Mouse (Mus musculus) lung, postnatal 10 days (tissue): ENCODE measurements at regions not wholly inside any gene's neighbourhood (a gene's known extent, or its start where the extent isn't known, plus 50 kb on each side); places are given as distances from the start of the nearest gene placed in this dataset.

Experiments
- DNase-seq: peaks from one replicate; pipeline ENCODE4 v3.0.0; 2021

DNA sequence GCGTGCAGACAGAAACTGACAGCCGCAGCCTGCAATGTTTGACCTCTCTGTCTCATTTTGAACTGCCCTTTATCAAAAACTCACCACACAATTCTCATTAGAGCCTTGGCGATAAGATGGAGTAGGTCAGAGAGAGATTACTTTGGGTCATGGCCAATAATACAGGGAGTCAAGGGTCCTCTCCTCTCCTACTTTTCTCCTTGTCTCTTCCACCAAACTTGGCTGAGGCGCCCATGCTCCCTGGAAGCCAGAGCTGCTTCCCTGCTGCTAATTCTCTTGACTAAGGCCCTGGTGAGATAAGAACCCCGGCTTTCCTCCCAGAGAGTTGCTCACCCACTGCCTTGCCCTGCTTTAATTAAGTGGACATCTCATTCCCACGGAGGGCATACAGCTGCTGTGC is 355.3 kb upstream of the Smim15 start:
- peak; percentile 22 for DNase-seq

DNA sequence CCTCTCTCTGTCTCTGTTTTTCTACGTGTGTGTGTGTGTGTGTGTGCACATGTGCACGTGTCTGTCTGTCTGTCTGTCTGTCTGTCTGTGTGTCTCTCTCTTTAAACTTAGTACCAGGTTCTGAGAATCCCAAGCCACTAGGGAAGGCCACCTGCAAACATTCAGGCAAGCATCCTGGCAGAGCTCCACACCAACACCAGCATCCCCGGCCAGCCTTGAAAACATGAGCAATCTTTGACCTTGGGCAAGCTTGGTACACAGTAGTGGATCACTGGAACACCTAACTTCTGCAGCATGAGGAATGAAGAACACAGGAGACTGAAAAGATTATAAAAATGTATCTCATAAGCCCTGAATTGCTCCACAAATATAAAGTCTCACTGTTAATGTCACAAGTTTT is 359.0 kb upstream of the Smim15 start:
- no peak for DNase-seq

GRCm38 (mm10) chr13:107683909-107684308 is 360.3 kb upstream of the Smim15 start:
- DNase-seq: no peak

- no peak for DNase-seq
These were observed 362.5 kb upstream of the Smim15 start for GRCm38 (mm10) chr13:107681719-107682118.

DNA sequence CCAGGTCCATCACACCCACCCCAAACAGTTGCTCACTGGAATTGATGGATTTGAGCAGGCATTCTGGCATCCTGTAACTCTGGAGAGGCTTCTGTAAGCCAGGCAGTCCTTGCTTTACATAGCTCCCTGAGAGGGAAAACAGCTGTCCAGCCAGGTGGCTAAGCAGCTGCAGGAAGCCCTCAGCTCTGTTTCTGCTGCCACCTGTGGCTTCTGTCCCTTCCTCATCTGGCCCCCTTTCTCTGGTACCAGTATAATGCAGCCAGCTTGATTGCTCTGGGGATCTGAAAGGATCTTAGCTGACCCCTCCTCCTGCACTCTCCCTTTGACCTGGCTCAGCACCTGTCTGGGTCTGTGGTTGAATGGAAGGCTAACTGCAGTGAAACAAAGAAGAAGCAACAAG is 365.4 kb upstream of the Smim15 start:
- no peak for DNase-seq

DNA sequence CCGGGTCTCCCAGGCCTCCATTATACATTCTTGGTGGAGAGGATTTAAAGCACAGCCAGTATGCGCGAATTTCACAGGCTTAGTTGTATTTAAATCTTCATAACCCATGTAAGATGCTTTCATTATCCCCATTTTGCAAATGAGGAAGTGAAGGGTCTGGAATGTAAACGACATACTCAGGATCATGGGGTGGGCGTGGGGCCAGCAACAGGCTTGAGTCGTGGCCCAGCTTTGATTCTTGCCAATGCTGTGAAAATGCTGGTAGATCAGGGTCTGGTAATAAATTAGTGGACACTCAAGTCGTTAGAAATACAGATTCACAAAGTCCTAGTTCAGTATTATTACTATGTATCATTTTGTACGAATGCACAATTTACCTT is 367.2 kb upstream of the Smim15 start:
- peak; percentile 71 for DNase-seq

DNA sequence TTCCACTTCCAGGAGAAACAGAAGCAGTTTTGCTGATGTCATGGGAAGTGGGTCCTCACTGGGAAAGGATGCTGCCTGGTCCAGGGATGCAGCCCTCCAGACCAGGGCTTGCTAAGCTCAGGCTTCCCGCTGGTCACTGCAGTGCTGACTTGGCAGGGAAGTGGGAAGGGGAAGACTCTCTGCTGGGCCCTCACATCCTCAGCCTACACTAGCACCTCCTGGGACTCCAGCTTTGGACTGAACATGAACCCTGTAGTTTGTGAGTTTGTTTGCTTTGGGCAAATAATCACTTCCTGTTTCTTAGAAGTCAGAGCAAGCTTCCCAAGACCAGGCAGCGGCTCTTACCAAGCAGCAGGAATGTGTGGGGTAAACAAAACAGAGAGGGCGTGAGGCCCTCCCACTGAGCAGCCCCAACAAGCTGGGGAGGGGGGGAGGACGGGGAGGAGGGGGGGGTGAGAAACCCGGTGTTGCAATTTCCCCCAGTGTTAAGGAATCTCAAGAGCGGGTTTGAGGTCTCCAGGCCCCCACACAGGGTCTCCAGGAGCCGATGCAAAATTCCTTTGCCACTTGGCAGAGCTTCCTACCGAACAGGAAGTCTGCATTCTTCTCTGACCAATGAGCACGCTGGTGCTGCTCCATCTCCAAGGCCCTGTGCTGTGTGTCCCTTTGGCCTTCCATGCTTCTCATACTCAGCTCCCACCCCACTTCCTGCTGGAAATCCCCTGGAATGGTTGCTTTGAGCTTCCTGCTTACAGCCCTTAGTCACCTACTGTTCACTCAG is 367.7 kb upstream of the Smim15 start:
- DNase-seq: peak; percentile 84

- DNase-seq: no peak
These were observed 372.1 kb upstream of the Smim15 start for GRCm38 (mm10) chr13:107672166-107672565.

- DNase-seq: no peak
These were observed 375.7 kb upstream of the Smim15 start for GRCm38 (mm10) chr13:107668509-107668908.

GRCm38 (mm10) chr13:107665775-107666174 is 378.5 kb upstream of the Smim15 start:
- no peak for DNase-seq

DNA sequence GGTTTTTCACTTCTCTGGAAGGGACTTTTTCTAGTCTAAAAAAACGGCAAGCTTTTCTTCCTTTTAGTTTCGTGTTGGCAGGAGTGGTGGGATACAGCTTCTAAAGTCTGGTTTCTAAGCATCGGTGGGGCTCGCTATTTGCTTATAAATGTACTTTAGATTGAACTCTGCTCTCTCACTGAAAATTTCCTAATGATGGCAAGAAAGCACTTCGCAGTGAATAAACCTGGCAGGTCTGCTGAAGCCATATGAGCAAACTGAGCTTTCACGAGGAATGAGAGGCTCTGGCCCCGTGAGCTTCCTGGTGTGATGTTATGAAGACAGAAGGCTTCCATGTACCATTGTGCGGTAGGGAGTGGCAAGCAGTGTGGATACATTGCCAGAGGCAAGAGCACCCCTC is 380.0 kb upstream of the Smim15 start:
- no peak for DNase-seq

DNA sequence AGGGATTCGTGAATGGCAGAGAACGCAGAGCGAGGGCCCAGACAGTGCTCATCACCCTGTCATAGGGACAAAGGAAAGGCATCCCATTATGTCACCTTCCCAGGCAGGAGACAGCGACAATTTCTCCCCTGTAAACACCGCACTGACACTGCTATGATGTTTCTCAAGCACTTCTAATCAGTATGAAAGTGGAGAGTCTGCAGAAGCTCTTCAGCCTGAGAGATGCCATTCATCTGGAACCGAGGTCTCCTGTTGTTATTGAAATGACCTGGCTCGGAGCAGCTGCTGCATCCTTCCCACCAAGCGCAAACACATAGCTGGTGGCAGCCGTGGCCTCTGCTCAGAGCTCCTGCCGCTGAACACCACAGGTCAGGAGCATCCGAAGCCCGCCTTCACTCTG is 380.5 kb upstream of the Smim15 start:
- no peak for DNase-seq

- DNase-seq: no peak
These were observed 382.8 kb upstream of the Smim15 start for GRCm38 (mm10) chr13:107661414-107661813.

DNA sequence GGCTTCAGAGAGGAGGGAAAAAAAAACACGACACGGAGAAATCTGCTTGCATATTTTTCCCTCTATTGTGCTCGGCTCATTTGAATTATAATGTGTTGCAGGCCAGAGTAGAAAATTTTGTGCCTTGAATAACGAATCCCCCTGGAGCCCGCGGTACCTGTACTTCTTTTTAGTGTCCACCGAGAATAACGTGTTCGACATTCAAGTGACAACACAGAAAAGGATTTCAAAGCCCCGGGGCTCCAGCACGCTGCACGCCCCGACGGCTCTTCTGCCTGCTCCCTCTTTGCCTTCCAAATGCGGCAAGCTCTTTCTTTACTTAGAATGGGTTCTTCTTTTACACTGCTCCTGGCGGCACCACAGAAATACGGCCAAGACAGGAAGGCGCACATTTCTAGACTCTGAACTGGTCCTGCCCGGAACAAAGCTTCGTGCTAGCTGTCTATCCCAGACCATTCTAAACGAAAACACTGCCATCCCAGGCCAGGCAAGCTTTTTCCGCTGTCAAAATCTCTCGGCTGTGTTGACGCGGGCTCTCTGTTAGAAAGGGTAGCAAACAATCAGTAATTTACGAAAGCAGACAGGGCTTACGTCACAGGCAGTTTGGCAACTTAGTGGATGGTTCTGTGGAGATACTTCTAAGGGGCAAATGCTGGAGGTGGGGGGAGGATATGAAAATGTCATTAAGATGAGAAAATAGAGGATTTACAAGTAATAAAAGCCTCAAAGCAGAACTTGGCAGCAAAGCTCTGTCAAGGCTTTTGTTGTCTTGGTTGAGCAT is 398.2 kb upstream of the Smim15 start:
- peak; percentile 61 for DNase-seq

- DNase-seq: peak; percentile 31
These were observed 399.0 kb upstream of the Smim15 start for GRCm38 (mm10) chr13:107645121-107645864.

GRCm38 (mm10) chr13:107644705-107645104 is 399.5 kb upstream of the Smim15 start:
- DNase-seq: peak; percentile 1

GRCm38 (mm10) chr13:107641926-107642657 is 402.2 kb upstream of the Smim15 start:
- DNase-seq: peak; percentile 77

DNA sequence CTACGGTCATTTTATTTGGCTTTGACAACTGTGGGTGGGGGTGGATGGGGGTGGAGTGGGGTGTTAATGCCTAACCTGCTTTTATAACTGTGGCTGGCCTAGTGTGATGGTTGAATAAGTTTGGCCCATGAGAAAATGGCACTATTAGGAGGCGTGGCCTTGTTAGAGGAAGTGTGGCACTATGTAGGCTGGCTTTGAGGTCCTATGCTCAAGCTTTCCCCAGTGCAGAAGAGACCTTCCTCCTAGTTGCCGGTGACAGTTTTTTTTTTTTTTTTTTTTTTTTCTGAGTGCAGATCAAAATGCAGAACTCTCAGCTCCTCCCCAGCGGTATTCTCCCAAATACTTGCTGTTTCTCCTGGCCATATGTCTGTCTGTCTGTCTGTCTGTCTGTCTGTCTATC is 404.6 kb upstream of the Smim15 start:
- DNase-seq: no peak

DNA sequence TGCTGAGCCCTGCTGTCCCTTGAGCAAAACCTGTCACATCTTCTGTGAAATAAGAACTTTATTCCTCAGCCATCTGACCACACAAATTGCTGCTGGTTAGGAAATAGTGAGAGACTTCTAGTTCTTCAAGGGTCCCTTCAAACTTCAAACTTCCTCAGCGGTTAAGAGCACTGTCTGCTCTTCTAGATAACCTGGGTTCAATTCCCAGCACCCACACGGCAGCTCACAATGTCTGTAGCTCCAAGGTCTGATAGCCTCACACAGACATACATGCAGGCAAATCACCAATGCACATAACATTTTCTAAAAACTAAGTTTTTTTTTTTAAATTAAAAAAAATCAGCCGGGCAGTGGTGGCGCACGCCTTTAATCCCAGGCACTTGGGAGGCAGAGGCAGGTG is 407.0 kb upstream of the Smim15 start:
- DNase-seq: no peak

- DNase-seq: no peak
These were observed 409.1 kb upstream of the Smim15 start for GRCm38 (mm10) chr13:107635114-107635513.

- no peak for DNase-seq
These were observed 417.2 kb upstream of the Smim15 start for GRCm38 (mm10) chr13:107627073-107627472.

GRCm38 (mm10) chr13:107626670-107627069 is 417.6 kb upstream of the Smim15 start:
- no peak for DNase-seq

GRCm38 (mm10) chr13:107621337-107621736 is 422.9 kb upstream of the Smim15 start:
- no peak for DNase-seq
